Mouse (Mus musculus) small intestine, adult 2 months (tissue): ENCODE results near the gene Prss45.

Source experiments
- CTCF ChIP-seq: fragments of 200-500 bp; IDR thresholded peaks from 2 replicates; pipeline ENCODE4 v1.5.1; 2012; ENCODE audit warnings: low read depth, mild to moderate bottlenecking, control low read depth, inconsistent platforms, low read length, moderate library complexity, mixed read lengths; ENCODE audit not compliant: insufficient replicate concordance, insufficient read length; ENCODE audit errors: extremely low read depth
- POLR2A ChIP-seq: fragments of 200-500 bp; IDR thresholded peaks from 2 replicates; pipeline ENCODE4 v1.6.1; 2012; ENCODE audit warnings: low read depth, mild to moderate bottlenecking, control low read depth, inconsistent platforms, low read length, moderate library complexity

DNA sequence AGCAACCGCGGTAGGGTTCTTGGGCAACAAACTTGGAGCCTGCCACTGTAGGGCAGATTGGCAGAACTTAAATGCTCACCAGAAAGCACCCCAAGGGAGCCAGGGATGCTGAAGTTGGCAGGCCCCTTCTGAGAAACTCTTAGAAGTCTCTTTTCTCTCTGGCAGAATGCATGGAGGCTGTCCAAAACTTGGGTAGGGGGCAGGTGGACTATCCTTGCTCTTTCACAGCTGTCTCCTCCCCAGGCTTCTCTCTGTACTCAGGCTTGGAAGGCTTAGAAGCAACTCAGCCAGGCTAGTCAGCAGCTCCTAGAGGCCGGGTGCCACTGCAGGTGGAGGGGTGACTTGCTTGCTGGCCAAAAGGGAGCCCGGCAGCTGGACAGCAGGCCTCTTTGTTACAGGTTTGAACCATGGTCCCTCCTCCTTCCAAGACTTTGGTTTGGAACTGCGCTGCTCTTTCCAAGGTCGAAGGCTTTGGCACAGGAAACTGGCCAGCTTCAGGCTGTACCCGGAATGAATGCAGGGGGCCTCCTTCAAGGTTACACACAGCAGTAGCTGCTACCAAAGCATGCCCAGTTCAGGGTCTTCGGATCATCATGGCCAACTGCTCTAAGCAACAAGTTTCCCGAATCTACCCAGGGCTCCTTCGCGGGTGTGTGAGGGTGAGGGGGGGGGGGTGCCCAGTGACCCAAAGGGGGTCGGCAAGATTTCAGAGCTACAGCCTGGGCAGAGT lies 45.0 kb downstream of the Prss45 start, which contains the start of gene Als2cl:
- TF ChIP-seq POLR2A: no peak
- no peak for TF ChIP-seq CTCF
